Mouse (Mus musculus): ENCODE measurements around the gene Igf2r.

Gene Igf2r

DNA sequence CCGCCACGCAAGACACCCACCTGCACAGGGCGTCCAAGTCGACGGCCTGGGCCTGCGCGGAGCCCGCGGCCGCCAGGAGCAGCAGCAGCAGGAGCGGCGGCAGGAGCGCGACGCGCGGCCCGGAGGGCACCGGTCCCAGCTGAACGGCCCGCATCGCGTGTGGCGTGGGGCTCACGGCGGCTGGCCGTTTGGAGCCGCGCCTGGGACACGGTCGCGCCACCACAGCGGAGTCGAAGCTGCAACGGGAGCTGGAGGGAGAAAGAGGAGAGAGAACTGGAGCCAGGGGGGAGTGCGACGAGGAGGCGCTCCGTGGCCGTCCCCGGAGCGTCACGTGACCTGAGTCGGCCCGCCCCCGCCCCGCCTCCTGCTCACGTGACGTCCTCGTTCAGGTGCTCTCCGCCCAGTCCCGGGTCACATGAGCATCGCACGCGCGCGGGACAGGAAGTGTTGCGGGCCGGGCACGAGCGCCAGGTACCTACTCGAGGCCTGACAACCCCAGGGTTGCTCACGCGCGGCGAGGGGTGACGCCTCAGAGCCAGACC lies at the start of gene Igf2r:
Gene Igf2r, minus strand, starts transcription at position 285 of the 542 bp plus-strand sequence.
- peak; percentile 63 for DNase-seq (ENCODE audit: low spot score)

DNA sequence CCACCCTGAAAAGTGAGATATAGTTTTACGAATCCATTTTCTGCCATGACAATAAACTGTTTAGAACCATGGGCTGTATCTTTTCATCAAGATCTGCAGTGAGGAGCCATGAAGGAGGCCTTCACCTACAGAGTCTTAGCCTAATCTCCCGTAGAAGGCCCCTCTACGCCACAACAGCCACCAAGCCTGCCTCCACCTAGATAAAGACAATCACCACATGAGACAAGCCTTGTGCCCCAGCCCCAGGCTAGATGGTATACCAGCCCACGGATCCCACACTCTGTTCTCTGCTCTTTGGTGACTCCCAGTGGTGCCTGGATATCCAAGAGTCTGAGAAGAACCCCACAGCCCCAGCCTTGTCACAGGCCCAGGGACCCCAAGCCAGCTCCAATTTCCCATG lies 46.4 kb upstream of the Igf2r start:
- DNase-seq (ENCODE audit: low spot score) = no peak

DNA sequence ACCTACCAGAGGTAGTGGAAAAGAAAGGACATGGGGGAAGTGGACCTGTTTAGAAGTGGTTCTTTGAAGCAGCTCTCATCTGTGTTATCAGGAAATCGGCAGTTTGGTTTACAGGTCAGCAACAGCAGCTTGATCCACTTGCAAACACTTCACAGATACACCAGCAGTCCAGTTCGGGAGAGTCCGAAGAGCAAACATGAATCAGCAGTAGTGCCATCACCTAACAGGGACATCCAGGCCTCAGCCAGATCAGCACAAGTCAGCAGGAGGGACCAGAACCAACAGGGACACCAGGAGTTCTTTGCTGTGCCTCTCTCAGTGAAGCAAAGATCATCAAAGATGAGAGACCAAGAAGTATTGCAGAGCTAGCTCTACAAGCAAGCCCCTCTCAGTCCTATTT lies 45.0 kb upstream of the Igf2r start:
- no peak for DNase-seq (ENCODE audit: low spot score)

DNA sequence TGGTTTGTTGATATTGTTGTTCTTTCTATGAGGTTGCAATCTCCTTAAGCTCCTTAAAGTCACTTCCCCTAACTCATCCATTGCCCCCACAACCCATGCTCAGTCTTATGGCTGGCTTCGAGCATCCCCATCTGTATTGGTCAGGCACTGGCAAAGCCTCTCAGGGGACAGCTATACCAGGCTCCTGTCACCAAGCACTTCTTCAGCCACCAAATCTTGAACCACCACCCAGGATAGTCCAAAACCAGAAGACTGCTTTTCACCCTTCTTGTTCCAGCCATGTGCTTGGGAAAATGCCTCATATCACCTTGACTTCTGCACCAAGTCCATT lies 41.5 kb upstream of the Igf2r start:
- DNase-seq (ENCODE audit: low spot score) = no peak

DNA sequence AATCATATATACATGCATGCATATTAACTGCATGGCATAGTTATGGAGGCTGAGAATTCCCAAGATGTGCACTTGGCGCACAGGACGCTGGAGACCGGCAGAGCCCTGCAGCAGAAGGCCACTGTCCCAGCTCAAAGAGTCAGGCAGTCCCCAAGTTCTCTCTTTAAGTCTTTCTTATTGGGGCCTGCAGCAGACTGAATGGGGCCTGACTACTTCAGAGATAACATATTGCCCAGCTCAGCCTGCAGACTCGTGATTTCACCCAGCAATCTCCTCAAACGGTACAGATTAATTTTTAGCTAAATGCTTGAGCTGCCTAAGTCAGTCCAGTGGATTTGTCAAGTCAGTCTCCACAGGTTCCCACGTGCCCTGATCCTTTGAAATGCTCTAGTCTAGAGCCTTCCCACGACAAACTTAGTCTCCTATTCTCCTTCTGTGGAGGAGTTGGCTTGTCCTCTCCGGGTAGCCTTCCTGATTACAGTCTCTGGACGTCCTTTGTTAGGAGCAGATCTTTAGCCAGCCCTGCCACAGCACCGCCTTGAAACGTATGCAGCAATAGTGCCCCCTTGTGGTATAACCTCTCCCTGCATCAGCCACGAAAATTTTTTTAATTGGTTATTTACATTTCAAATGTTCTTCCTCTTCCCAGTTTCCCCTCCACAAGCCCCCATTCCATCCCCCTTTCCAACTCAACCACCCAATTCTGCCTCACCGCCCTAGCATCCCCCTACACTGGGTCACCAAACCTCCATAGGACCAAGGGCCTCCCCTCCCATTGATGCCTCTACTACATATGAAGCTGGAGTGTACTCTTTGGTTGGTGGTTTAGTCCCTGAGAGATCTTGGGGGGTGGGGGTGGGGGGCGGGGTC lies 40.9 kb upstream of the Igf2r start:
- peak; percentile 15 for DNase-seq (ENCODE audit: low spot score)

DNA sequence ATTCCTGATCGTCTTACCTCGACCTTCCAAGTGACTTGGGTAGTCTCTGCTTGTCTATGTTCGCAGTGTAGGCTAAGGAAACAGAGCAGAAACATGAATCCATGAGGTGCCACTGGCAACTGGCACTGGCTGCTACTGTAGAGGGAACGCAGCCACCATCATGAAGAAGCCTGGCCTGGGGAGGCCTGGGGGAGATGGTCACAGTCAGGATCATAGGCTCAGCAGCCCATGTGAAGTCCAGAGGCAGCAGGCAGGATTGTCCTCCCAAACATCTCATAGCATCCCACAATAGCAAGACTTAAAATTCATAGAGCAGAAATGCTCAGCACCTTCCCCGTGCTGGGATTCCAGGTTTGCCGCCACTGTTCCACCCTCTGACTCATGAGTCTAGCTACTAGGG lies 39.4 kb upstream of the Igf2r start:
- DNase-seq (ENCODE audit: low spot score) = no peak

DNA sequence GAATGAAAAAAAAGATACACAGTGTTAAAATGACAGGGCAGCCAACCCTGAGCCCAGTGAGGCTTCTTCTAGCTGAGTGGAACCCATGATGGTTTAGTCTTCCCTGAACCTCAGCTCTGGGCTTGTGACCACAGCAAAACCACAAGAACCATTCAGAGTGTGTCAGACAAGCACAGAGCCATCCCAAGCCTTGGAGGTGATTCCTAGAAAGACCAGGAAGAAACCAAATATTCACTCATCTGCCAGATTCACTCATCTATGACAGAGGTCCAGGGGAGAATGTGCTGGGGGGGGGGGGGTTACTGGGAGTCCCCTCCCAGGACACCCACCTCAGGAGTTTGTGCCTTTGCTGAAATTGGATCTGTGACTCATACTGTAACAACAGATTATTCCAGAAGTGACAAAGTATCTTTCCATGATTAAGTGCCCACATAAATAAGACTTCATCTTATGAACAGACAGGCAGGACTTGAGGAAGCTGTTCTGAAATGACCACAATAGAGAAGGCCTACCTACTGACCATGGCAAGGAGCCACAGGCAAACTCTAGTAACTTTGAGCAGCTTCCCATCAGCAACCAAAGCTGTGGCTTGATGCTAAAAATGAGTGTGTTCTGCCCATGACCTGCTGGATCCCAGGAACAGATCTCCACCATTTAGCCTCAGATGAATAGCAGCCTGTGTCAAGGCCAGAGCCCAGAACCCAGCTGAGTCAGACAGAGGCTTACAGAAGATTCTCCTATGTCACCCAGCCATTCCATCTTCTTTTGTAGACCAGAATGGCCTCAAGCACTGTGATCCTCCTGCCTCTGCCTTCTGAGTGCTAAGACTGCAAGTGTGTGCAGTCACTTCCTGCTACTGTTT lies 35.4 kb upstream of the Igf2r start:
- no peak for DNase-seq (ENCODE audit: low spot score)

DNA sequence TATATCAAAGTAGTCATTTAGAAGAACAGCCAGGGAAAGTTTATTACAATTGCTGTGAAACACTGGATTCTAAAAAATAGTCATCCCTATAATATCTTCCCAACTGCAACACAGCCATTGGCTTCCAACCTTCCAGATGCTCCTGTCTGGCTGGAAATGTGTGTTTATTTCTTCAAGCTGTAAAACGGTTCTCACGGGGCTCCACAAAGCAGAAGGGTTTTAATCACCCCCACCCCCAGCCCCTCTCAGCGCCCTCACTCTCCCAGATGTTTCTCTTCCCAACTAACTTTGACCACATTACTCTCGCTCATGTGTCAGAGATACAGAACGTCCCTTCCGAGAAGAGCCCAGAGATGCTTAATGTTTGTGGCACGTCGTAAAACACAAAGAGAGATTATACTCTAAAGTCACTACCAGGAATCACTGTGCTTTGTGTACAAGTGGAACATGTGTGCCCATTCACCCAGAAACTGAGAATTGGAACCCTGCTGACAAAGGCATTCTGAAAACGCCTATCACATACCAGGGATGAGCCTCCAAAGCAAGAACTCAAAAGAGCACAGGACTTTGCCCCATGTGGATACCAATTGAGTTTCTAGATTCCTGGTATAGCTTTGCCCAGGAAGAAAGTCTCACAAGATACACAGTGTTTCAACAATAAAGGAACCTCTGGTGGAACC lies 32.5 kb upstream of the Igf2r start:
- DNase-seq (ENCODE audit: low spot score) = no peak

DNA sequence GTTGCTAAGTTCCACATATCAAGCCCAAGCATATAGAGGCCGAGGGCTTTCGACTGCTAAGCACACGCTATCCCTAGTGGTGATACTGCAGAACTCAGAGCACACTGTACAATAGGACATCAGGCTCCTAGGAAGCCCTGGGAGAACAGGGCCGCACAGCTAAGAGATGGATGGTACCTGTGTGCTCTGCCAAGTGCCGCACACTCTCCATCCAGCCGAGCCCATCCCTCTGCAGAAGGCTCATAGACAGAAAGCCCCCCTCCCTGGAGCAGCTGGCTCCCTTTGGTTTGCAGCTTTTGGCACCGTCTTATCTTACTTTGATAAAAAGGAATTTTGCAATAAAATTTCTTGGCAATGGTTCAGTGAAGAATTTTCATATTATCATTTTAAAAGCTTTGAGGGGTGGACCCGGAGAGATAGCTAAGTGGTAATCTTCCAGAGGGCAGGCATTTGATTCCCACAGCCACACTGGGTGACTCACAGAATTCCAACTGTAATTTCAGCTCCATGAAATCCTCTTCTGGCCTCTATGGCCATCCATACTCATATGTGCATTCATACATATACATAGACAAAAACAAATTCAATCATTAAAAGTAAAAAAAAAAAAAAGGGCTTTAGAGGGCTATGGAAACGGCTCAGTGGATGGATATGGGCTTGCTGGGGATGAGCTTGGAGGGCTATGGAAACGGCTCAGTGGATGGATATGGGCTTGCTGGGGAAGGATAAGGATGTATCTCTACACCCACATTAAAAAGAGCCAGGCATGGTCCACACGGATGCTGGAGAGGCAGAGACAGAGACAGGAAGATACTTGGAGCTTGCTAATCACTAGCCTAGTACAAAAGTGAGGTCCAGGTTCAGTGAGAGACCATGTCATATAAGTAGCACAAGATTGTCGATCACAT lies 30.2 kb upstream of the Igf2r start:
- DNase-seq (ENCODE audit: low spot score) = no peak

DNA sequence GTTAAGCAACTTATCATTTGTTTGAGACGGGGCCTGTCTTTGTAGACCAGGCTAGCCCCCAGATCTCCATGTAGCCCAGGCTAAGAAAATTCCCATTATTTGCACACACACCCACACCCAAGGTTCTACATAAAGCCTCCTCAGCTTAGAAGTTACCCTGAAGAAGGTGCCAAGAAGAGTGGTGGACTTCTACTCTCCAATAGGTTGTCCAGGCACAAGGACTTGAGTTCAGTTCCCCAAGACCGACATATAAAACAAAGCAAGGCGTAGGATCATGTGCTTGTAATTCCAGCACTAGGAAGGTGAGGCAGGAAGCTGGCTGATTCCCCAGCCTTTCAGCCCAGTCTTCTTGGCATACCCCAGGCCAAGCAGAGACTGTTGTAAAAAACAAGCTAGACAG lies 29.1 kb upstream of the Igf2r start:
- DNase-seq (ENCODE audit: low spot score) = no peak

DNA sequence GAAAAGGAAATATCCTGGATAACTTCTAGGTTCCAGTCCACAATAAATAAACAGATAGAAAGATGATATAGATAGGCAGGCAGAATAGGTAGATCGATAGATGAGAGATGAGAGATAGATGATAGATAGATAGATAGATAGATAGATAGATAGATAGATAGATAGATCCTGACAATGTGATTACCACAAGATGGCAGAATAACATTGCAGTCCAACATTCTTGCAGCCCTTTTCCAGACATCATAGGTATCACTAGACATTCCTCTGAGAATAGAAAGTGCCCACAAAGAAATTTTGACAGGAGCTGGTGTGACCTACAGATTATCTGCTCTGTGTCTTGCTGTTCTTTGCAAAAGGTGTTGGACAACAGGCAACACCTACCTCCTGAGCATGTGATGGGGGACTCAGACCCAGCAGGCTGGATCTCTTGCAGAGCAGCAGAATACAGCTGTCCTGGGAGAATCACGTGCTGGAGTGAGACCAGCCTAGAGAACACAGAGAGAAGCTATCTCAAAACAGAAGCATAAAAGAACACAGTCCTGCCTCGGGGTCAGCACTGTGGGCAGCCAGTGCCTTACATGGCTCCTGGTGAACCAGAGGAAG lies 28.1 kb upstream of the Igf2r start:
- DNase-seq (ENCODE audit: low spot score) = no peak

DNA sequence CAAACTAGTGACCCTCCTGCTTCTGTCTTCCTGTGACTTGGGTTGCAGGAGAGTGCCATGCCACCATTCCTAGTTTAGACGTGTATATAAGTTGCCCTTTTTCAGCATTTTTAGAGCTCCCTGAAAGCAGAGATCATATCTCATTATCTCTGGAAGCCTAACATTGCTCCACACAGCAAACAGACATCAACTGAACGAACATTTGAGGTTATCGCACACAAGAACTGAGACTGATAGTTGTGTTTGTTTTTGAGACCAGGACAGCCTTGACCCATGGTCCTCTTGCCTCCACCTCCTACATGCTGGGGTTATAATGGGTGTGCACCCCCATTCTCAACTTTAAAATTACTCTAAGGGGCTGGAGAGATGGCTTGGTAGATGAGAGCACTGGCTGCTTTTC lies 27.2 kb upstream of the Igf2r start:
- DNase-seq (ENCODE audit: low spot score) = no peak

DNA sequence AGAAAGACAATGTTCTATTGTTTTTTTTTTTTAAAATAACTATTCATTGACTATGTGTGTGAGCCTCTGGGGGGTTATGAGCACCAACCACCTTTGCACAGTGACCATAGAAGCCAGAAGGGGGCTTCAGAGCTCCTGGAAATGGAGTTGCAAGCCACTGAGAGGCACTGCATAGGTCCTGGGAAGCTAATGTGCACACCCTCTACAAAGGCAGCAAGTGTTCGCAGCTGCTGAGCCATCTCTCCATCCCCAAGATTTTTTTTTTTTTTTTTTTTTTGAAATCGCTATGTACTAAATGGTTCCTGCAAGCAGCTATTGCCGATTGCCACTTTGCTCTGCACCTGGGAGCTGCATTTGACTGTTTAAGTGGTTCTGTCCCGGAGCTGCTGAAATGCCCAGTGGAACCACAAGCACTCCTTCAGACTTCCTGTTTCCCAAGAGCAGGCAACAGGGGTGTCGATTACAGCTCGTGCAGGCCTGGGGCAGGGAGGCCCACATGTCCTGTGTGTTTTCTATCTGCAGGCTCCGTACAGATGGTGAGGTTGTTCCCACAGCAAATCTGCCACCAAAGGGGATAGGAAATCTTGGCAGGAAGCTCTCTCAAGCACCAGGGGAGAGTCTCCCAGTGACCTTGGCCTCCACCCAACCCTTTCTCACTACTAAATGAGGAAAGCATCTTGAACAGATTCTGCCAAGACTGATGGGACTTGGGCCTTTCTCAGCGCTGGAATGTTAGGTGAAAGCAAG lies 24.4 kb upstream of the Igf2r start:
- no peak for DNase-seq (ENCODE audit: low spot score)

DNA sequence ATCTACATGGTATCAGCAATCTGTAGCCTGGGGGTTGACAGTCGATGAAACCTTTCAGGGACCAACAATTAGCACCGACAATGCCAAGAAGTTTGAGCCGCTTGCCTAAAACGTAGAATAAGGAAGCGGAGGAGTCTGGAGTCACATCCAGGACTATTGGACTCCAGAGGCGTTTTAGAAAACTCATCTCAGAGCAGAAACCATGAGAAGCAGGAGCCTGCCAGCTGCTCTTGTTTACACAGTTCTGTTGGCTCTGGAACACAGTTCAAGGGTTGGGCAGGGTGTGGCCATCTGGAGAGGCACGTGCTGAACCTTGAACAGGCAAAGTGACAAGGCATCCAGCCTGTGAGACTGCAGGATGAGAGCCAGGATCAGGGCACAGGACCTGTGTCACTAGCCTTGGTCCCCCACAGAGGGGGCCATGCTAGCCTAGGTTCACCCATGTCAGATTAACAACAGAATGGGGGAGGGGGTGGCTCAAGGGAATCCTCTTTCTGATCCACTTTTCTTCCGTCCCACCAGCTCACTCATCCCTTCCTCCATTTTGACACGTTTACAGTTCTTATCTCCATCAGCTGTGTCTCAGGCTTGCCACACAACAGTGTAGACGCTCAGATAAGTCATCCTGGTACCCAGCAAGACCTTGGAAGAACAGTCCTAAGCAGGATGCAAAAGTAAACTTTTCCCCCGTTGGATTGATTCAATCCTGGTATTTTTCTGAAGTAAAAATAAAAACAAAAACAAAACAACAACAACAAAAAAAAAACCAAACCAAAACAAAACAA lies 23.1 kb upstream of the Igf2r start:
- DNase-seq (ENCODE audit: low spot score) = no peak

DNA sequence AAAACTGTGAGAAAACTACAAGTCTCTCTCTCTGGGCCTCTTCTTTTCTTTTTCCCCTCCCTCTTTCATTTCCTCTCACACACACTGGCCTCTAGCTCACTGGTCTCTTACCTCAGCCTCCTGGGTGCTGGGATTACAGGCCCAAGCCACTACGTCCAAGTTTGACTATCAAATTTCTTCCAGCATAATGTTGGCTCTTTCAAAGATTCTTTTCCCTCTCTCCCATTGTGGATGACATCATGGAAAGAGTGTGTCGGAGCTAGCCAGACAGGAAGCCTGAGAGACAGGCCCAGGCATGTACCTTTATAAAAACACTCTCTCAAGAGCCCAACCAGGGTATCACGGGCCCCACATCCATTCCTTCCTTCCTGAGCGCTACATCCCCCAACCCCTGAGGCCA lies 22.0 kb upstream of the Igf2r start:
- DNase-seq (ENCODE audit: low spot score) = no peak

DNA sequence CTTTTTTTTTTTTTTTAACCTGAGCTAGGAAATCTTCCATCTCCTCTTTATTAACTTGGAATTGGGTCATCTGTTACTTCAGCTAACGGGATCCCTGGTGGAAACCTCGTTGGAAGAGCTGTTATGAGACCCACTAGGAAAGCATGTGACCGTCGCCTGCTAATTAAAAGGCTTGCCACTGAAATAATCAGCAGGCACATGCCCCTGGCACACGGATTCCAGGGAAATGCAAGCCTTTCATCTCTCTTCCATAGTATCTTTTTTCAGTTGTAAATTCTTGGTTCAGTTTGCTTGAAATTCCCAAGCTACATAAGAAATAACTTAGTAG lies 21.6 kb upstream of the Igf2r start:
- DNase-seq (ENCODE audit: low spot score) = no peak

DNA sequence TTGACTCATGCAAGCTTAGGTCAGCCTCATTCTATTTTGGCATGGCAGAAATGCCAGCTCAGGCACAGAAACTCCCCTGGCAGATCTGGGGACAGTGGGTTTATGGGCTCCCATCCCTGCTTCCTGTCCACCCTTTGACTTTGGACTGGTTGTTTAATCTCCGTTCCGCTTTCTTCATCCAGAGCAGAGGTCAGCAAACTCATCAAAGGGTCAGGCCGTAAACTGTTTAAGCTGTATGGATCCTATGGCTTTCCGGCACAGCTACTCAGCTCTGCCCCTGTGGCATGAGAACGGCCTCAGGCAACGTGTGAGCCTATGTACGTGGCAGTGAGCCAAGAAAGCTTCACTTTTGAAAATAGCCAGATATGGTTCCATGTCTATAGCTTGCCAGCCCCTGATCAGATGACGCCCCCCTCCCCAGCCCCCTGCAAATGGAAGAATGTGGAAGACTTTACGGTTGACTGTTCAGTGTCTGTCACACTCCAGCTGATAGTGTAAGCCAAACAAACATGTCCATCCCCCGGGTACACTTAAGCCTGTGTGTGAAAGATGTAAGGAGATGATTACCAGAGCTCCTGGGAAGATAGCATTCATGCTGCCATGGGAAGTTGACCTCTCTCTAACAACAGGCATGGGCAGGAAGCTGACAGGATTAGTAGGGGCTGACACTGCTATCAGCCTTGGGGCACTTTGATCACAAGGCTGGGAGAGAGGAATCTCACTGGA lies 21.1 kb upstream of the Igf2r start:
- DNase-seq (ENCODE audit: low spot score) = no peak

DNA sequence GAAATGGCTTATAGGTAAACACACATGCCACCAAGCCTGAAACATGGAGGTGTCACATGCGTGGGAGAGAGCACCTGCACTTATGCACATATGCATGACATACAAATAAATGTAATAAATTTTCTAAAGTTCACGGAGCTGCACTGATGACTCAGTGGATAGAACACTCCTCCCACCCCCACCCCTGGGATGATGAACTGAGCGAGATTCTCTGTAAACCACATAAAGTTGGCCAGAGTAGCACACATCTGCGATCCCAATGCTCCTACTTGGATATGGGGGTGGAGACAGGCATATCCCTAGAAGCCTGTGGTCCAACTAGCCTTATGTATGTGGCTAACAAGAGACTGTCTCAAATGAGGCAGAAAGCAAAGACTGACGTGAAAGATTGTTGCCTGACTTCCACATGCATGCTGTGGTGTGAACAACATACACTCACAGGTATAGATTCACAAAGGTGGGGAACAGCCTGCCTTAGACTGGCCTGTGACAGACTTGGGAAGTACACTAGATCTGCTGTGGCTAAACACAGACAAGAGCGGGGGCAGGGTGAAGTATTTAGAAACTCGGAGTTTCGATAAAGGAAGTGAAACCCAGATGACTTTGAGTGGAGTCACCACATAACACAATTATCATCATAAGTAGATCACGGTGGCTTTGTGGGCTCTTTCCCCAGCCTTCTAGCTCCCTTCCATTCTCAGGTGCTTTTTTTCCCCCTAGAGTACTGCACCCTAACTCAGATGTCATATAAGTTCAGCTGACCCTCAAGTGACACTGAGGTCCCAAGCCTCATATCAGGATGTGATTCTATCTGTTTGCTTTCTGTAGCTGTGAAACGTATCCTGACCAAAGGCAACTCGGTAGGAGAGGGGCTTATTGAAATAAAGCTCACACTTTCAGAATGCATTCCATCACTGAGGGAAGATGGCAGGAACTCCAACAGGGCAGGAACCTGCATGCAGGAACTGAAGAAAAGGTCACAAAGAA lies 13.7 kb upstream of the Igf2r start:
- no peak for DNase-seq (ENCODE audit: low spot score)

All from spleen, adult 12 weeks (tissue).